Mouse (Mus musculus) left cerebral cortex, postnatal 36 days (tissue): Measurements from ENCODE around the gene Gpr39. TPM values are rescaled to one million over a fixed set of nuclear protein-coding genes. Genes with fewer than 3 reads are reported as not detected.

Source experiments
- DNase-seq, 2 experiments: peaks; one replicate each; pipeline ENCODE4 v3.0.0; 2021 to 2022; ENCODE audit warnings: low spot score in 2 of 2, mixed read lengths in 1 of 2
- intact Hi-C: fragments of 180-260 bp; cut with DNase I; formaldehyde crosslinking; loops from one replicate; pipeline ENCODE4 v1.15.1; 2025
- total RNA-seq, 2 experiments: library from RNA; stranded (reverse); gene quantifications; 2 replicates each; pipeline ENCODE4 v1.2.3; 2021

Gene Gpr39
- total RNA-seq, 2 experiments from 2014 or later = not detected

DNA sequence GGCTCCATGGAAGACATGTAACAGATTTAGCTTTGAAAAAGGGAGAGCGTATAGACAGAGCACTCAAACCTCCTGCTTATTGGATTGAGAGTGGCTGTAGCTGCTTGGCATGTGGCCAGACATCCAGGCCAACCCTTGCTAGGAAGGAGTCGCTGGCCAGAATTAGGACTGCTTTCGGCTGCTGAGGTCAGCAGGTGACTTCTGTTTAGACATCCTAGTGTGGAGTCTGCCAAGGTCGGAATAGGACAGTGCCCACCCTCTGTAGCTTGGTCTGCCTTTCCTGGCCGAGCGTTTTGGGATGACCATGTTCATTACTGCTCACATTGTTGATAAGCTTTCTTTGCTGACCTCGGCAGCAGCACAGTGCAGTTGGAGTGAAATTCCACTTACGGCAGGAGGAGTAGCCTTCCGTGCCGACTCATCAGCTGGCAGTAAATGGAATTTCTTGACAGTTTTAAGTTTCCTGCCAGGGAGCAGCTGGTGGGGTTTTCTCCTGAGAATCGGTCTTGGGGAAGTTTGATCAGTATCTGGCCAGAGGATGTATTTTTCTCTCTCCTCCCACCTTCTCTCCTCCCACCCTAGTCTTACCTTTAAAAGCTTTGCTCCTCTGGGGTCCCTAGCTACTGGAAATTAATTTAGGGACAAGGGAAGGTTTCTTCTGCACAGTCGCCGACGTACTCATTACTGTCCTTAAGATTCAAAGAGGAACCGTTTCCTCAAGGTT, 83.3 kb downstream of the Gpr39 start:
- DNase-seq = no peak
- intact Hi-C loops = no loop called here

DNA sequence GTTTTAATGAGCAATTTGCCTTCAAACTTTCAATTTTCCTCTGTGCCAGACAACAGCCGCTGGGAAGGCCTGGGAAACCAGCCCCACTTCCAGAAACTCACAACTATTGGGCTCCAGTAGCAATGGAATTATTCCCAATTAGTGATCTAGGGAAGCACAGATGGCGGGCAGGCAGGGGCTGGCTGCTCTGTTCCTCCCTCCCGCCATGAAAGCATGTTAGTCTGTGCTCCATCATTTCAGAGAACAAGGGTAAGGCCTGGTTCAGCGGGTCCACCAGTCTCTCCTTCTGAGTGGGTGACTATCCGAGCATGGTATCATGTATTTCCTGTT, 83.9 kb downstream of the Gpr39 start:
- intact Hi-C loops = no loop called here
- DNase-seq = no peak

DNA sequence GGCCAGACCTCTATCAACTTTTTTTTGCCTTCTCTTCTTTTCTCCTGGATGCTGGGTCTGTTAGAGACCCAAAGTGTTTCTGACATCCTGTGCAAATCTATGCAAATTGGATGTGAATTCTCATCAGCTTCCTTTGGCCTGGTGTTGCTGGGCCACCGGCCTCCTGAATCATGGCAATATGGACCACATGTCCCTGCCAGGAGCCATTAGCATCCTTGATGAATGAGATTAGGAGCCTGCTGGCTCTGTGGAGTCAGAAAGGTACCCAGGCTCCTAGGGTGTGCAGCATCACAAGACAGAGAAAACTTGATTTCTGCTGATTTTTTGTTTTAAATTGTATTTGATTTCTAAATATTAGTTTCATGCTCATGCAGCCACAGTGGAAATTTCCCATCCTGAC, 85.3 kb downstream of the Gpr39 start:
- intact Hi-C loops = no loop called here
- no peak for DNase-seq

DNA sequence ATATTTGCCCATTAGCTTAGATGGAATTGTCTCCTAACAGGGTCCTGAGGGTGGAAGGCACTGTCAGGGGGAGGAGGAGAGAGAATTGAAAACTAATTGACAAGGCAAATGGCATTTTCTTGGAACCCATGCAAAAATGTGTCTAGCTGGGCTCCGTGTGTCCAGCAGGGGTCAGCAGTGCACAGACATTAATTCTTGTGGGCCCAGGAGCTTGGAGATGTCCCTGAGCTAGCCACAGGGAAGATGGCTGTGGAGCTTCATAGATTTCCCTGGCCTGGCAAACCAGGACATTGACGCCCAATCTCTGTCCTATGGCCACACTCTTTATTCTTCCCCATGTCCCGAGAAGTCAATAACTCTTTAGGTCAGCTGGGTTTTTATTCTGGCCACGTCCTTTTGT, 113.0 kb downstream of the Gpr39 start:
- intact Hi-C loops = loop anchor here (2.0 to 10.0 kb wide), 4 partner anchors 615 to 1202 kb away; no protein-coding TSS in a partner anchor
- DNase-seq = peak; percentile 39 to 50

DNA sequence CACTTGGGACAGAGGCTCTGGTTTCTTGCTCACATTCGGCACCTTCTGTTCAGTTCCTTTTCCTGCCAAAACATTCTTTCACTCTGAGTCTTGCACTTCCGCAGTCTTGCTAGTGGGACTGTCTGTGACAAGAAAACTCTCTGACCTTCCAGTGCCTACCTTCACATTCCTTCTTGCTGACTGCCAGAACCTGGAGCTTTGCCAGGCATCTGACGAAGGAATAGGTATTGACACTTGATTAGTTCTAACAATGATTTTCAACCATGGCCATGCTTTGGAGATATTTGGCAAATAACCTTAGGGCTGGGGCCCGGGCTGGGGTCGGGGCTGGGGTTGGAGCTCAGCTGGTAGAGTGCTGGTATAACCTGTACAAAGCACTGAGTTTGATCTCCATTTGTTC, 123.7 kb downstream of the Gpr39 start:
- intact Hi-C loops = no loop called here
- DNase-seq = no peak

DNA sequence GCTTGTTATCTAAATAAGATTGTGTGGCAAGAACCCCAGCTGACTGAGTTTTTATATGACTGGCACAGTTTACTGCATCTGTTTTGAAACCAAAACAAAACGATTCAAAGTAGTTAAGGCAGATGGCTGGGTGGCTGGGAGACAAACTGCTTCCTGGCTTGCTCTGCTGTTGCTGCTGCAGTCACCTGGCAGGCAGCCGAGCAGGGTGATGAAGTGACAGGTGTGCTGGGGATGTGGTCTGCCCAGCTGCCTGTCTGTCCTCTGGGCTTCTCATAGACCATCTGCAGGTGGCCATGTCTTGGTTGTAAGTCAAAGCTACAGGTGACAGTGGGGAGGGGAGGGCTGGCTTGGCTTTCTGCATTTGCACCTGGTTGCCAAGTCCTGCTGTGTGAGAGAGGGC, 131.6 kb downstream of the Gpr39 start:
- intact Hi-C loops = no loop called here

DNA sequence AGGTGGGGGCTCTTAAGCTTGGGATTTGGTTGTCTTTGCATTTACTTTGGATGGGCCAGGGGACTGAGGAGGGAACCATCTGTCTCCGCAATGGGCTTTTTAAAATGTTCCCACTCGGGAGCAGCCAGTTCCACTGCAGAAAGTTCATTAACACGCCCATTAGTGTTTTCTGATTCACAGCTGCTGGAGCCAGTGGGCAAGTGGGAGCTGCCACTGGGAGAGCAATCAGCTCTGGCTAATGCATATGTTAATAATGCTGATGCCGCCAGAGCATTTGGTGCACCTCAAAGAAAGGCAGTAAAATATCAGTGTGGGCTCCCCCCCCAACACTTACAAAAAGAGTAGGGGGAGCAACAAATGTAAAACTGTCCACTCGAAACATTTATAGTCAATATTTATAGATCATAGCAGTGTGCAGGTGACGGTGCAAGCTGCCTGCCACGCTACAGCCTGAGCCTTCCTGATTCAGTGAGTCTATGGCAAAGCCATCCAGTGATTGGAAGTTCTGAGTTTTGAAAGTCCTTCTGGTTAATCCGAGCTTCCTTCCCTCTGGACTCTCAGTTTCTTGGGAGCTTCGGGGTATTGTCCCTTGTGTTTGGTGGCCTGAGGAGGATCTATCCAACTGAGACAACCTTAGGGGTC, 136.5 kb downstream of the Gpr39 start:
- no peak for DNase-seq
- intact Hi-C loops = no loop called here

More for the DNA sequence above, 131.6 kb downstream of the Gpr39 start:
- peak in 1 of 2 experiments; percentile 10 for DNase-seq

DNA sequence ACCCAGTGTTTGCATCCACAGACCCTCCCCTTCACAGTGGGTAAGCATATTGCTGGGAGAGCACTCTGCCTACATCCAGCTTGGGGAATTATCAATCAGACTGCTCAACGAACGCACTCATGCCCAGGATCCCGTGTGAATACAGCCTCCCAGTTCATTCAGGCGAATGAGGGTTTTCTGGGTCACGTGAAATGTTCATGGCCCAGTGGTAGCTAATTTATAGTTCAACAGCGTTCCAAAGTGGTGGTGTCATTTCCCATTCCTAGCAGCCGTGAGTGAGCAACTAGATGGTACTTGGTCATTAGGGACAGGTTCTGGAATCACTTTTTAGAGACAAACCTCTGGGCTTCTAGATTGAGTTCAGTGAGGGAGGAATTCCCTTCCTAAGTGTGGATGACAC, 144.3 kb downstream of the Gpr39 start:
- intact Hi-C loops = no loop called here
- DNase-seq = no peak

DNA sequence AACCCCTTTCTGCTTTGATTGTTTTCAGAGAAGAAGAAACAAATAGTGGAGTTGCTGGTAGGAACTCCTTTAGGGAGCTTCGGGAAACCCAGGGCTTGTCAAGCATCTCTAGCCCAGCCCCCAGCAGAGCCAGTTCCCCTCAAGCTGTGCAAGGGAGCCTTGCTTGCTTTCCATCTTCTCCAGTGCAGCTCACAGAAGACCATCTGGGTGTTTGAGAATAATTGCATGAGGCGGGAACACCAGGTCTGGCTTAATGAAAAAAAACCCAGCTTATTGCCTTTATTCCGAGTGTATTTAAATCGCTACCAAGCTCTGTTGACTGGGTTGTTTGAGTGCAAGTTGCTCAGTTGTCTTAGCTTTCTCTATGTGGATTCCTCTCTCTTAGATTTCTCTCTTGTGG, 146.8 kb downstream of the Gpr39 start:
- no peak for DNase-seq
- intact Hi-C loops = no loop called here

DNA sequence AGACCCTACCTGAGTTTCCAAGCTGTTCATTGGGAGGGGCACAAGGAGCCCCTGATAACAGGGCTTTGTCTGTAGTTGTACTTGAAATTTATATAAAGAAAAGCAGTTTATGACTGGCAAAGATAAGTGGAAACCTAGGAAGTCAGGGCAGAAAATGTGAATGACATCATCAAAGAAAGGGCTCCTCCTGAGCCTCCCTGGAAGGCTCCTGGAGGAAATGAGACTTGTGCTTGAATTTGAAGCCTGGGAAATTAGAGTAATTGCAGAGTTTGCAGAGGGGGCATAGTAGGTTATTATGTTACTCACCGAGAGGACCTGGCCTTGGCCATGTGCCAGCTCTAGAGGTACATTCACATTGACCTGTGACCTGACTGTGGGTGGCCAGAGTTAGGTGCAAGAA, 160.7 kb downstream of the Gpr39 start:
- intact Hi-C loops = no loop called here
- DNase-seq = no peak

DNA sequence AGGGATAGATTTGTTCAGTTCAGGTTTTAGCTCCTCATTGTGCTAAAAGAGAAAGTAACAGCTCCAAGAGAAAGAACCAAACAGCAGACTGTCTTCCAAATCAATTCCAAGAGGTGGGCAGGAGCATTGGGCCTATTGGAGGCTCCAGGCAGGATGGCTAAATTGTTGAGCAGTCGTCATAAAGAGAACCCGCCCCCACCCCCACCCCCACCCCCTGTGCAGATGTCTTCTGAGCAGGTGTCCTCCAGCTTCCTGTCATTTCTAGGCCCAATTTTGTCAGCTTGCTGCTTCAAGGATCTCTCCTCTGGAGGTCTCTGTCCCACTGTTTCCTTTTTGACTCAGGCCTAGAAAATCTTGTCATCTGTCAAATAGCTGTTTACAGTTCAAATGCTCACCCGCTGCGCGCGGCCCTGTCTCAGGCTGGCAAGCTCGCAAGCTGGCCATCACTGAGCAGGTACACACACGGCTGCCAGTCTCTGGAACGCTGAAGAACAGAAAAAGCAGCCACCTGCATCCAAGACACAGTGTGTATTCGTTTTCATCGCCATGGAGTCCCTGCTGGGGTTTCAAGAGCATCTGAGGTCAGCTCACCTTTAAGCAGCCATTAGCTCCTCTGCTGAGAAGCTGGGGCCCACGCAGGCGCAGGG, 163.1 kb downstream of the Gpr39 start:
- no peak for DNase-seq
- intact Hi-C loops = no loop called here

DNA sequence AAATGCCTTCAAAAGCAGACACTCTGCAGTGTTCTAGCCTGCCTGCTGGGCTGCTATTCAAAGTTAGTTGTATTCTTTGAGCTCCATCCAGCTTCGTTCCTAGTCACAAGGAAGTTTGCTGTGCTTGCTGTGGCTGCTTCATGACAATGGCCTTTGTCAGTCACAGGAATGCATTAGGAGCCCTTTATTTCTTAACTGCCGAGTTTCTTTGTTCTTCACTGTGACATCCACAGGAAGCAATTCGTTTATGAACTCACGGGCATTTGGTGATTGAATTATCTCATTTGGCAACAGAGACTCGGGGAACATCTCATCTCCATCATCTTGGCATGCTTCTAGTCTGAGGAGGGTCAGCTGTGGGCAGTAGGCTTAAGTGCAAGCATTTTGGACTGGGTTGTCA, 177.9 kb downstream of the Gpr39 start:
- no peak for DNase-seq
- intact Hi-C loops = no loop called here

DNA sequence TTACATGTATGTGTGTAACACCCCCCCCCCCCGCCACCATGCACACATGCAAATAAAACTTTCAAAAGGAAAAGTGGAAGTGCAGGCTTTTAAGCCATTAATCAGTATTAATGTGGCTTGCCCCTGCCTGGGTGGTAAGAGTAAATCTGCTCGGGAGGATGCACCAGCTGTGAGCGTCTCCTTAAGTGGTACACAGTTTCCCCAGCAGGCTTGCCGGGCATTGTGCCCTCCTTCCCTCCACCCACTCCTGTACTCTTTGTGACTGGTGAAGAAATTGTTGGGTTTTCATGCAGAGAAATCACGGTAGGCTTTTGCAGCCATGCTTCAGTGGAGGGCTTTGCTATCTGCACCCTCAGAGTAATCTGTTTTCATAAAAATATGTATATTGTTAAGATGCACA, 181.8 kb downstream of the Gpr39 start:
- DNase-seq = peak; percentile 36 to 56
- intact Hi-C loops = no loop called here

DNA sequence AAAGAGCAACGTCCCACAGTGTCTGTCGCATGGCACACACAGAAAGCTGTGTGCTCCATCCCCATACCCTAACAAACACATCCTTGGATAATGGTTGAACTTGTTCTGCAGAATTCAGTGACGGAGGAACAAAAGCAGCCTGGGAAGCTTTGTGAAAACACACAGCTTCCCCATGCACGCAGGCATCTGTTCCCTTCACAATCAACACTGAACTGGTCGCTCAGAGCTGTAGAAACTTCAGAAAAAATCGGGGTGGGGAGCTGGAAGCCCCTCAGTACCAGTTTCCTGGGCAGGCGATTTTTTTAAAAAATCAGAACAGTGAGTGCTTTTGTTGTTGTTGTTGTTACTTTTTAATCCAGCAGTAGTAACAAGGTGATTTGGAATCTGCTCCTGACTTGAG, 193.3 kb downstream of the Gpr39 start:
- DNase-seq = no peak
- intact Hi-C loops = no loop called here

DNA sequence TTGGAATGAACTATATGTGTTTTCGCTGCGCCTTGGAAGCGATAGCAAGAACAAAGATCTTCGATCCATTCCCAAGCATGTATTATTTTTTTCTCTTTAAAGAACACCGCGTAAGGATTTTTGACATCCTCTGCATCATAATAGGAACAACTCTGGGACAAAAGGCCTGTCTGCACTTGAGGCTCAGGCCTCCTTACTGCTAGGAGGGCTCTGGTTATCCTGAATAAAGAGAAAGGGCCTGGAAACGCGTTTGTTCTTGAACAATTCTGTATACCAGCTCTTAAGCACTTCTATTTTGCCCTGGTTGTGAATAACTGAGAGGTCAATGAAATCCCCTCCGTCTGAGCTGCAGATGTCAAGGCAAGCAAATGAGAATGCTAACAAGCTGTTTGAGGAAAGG, 216.4 kb downstream of the Gpr39 start:
- DNase-seq = no peak

DNA sequence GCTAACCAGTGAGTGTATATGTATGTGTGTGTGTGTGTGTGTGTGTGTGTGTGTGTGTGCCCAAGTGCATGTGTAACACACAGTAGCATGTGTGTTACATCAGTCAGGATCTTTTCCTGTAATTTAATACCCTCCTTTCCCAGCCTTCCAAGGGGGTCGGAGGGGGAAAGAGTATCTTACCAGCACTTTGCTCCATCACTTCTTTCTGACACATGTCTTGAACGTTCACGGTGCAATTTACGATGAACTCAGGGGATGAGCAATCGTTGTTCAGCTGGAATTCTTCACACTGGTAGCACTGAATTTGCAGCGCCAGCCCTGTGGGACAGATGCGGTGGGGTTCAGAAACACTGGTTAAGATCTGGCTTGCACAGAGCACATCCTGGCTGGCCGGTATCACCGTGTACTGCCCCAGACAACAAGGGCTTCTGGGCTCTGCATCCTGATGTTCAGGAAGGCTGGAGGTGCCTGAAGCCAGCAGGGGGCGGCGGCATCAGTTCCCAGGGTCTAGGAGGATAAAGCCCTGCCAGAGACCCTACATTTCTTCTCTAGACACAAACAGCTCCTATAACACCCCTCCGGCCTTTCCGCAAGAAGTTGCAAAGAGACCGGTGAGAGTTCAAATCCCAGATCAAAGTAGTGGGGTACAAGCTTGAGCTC, 233.5 kb downstream of the Gpr39 start:
- intact Hi-C loops = loop anchor here (5.0 to 10.0 kb wide), 3 partner anchors 306 to 1024 kb away; no protein-coding TSS in a partner anchor
- DNase-seq = peak; percentile 9 to 21

More for the DNA sequence above, 216.4 kb downstream of the Gpr39 start:
- intact Hi-C loops = no loop called here

DNA sequence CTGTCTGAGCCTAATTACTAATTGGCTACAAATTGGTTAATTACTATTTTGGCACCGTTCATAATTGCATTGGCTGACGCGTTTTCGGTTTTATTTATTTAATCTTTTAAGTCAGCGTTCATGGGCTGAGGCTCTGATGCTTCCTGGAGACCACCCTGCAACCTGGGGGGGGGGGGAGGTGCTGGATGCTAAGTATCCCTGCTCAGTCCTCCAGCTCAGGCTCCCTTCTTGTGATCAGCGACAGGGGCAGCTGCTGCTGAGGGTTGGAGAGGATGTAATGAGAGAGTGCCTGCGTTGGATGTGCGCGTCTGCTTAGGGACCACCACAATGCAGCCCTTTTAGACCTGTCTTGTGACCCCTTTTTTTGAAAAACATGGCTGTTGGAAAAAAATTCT, 234.1 kb downstream of the Gpr39 start:
- no peak for DNase-seq
- intact Hi-C loops = loop anchor here (5.0 to 10.0 kb wide), 3 partner anchors 306 to 1024 kb away; no protein-coding TSS in a partner anchor

DNA sequence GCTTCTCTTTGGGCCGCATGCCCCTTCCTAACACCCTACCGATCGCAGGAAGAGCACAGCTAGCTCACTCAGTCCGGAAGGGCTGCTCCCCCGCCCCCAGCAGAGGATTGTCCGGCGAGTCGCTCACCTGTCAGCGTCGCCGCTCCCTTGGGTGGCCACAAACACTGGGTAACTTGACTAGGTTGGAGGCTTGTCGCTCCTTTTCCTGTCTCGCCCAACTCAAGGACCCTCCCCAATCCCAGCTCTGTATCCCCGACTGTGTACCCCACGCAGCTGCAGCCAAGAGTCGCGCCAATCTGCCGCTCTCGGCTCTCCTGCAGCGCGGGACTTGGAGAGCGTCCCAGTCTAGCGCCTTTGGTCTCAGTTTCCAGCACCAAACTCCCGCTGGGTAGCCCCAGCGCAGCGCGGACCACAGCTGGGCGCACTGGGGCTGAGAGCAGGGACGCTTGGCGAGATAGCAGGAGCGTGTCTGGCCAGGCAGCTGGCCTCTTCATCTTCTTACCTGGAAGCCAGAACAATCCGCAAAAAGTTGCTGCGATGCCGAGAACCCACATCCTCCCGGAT, 234.6 kb downstream of the Gpr39 start:
- intact Hi-C loops = loop anchor here (5.0 to 10.0 kb wide), 3 partner anchors 307 to 1023 kb away; no protein-coding TSS in a partner anchor
- peak; percentile 43 to 52 for DNase-seq

DNA sequence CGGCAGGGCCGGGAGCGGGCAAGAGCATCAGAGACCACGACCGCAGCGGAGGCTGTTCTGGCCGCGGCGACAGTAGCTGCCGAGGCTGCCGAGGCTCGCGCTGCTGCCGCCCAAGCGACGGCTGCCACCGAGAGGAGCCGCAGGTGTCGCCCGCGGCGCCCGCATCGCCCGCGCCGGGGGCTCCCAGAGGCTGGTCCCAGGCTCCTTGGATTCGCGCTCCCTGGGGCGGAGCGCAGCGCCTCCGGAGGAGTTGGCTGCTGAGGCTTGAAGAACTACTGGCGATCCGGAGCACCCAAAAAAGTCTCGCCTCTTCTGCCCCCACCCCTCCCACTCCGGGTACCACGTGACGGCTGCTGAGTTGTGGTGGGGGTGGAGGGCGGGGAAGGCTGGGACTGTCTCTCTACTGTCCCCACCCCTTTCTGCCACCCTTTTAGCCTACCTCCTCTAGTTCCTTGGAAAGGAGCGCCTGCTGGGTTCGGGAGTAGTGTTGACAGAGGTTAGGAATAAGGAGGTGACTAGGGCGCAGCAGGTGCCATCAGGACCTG, 235.2 kb downstream of the Gpr39 start:
- peak; percentile 45 to 59 for DNase-seq
- intact Hi-C loops = loop anchor here (5.0 to 10.0 kb wide), 3 partner anchors 307 to 1023 kb away; no protein-coding TSS in a partner anchor
